Mouse (Mus musculus): ENCODE results near the gene Pcnx.

The Pcnx gene

GRCm38 (mm10) chr12:81855031-81855430 is 4.8 kb upstream of the Pcnx start:
- DNase-seq, result no peak

GRCm38 (mm10) chr12:81856696-81857095 is 3.1 kb upstream of the Pcnx start:
- DNase-seq, result peak; percentile 63

- DNase-seq, result no peak
These were observed 2.6 kb upstream of the Pcnx start for GRCm38 (mm10) chr12:81857251-81857650.

- no peak for DNase-seq
These were observed 1.7 kb upstream of the Pcnx start for GRCm38 (mm10) chr12:81857978-81858569.

GRCm38 (mm10) chr12:81860308-81861181 is 722 bp downstream of the Pcnx start:
- peak; percentile 71 for DNase-seq

- no peak for DNase-seq
These were observed 1.6 kb downstream of the Pcnx start for GRCm38 (mm10) chr12:81861199-81862085.

- DNase-seq, result no peak
These were observed 2.6 kb downstream of the Pcnx start for GRCm38 (mm10) chr12:81862351-81862802.

- DNase-seq, result no peak
These were observed 4.1 kb downstream of the Pcnx start for GRCm38 (mm10) chr12:81863949-81864348.

GRCm38 (mm10) chr12:81865183-81865582 is 5.4 kb downstream of the Pcnx start:
- no peak for DNase-seq

GRCm38 (mm10) chr12:81867316-81867715 is 7.5 kb downstream of the Pcnx start:
- DNase-seq, result no peak

GRCm38 (mm10) chr12:81869205-81869940 is 9.6 kb downstream of the Pcnx start:
- DNase-seq, result no peak

- no peak for DNase-seq
These were observed 13.5 kb downstream of the Pcnx start for GRCm38 (mm10) chr12:81873345-81873744.

- DNase-seq, result no peak
These were observed 20.3 kb downstream of the Pcnx start for GRCm38 (mm10) chr12:81880161-81880560.

- no peak for DNase-seq
These were observed 23.7 kb downstream of the Pcnx start for GRCm38 (mm10) chr12:81883255-81884106.

- no peak for DNase-seq
These were observed 24.2 kb downstream of the Pcnx start for GRCm38 (mm10) chr12:81884107-81884398.

GRCm38 (mm10) chr12:81884983-81885382 is 25.2 kb downstream of the Pcnx start:
- no peak for DNase-seq

- DNase-seq, result no peak
These were observed 26.2 kb downstream of the Pcnx start for GRCm38 (mm10) chr12:81885982-81886381.

- no peak for DNase-seq
These were observed 29.1 kb downstream of the Pcnx start for GRCm38 (mm10) chr12:81888954-81889353.

GRCm38 (mm10) chr12:81891946-81892345 is 32.1 kb downstream of the Pcnx start:
- peak; percentile 26 for DNase-seq

- no peak for DNase-seq
These were observed 34.5 kb downstream of the Pcnx start for GRCm38 (mm10) chr12:81894311-81894710.

GRCm38 (mm10) chr12:81895986-81896385 is 36.2 kb downstream of the Pcnx start:
- no peak for DNase-seq

- DNase-seq, result no peak
These were observed 44.6 kb downstream of the Pcnx start for GRCm38 (mm10) chr12:81904456-81904855.
